Mouse (Mus musculus): ENCODE results near the gene Rnf149. TPM values are rescaled to one million over a fixed set of nuclear protein-coding genes. Genes with fewer than 3 reads are reported as not detected.
A peak's percentile ranks its signal among the peaks of the same experiment; 100 is the strongest.

Rnf149 gene
- polyA plus RNA-seq, 1 experiment from 2014 or later: 22.0 TPM

- H3K4me1 ChIP-seq (replicated peaks): no peaks in the 10 kb centered on the region
- H3K9ac ChIP-seq: no peak overlapping the region
- WGBS: 71% methylated on average over 6 of the region's 6 CpGs
- H3K27ac ChIP-seq (ENCODE audit: poor library complexity, severe bottlenecking): no peak overlapping the region
- H3K9me3 ChIP-seq (replicated peaks): no peaks in the 10 kb centered on the region
- H3K27me3 ChIP-seq (replicated peaks): no peaks in the 10 kb centered on the region
- no peaks in the 10 kb centered on the region for H3K36me3 ChIP-seq
- no peak overlapping the region for H3K4me3 ChIP-seq
- H3K4me2 ChIP-seq: no peak overlapping the region
- no peak for ATAC-seq (ENCODE audit: insufficient number of reproducible peaks, low FRiP score)
These were observed 48.9 kb downstream of the Rnf149 start for GRCm38 (mm10) chr1:39528319-39528718.

GRCm38 (mm10) chr1:39527432-39527831 is 49.8 kb downstream of the Rnf149 start:
- no peaks in the 10 kb centered on the region for H3K27me3 ChIP-seq (replicated peaks)
- no peak overlapping the region for H3K27ac ChIP-seq (ENCODE audit: poor library complexity, severe bottlenecking)
- ATAC-seq (ENCODE audit: insufficient number of reproducible peaks, low FRiP score): no peak
- 10% methylated on average over 7 of the region's 7 CpGs for WGBS
- no peaks in the 10 kb centered on the region for H3K4me1 ChIP-seq (replicated peaks)
- H3K4me3 ChIP-seq: no peak overlapping the region
- H3K4me2 ChIP-seq: no peak overlapping the region
- no peaks in the 10 kb centered on the region for H3K9me3 ChIP-seq (replicated peaks)
- H3K36me3 ChIP-seq: no peaks in the 10 kb centered on the region
- 0 out of 2 replicates have a peak overlapping the region, but pooled peaks have one; percentile 17 for H3K9ac ChIP-seq

- 76% methylated on average over 9 of the region's 9 CpGs for WGBS
These were observed 50.6 kb downstream of the Rnf149 start for GRCm38 (mm10) chr1:39526371-39527167.

GRCm38 (mm10) chr1:39525763-39526162 is 51.4 kb downstream of the Rnf149 start:
- no peak overlapping the region for H3K4me2 ChIP-seq
- H3K36me3 ChIP-seq: no peaks in the 10 kb centered on the region
- WGBS: 70% methylated on average over 7 of the region's 7 CpGs
- no peak overlapping the region for H3K9ac ChIP-seq
- H3K27ac ChIP-seq (ENCODE audit: poor library complexity, severe bottlenecking): no peak overlapping the region
- ATAC-seq (ENCODE audit: insufficient number of reproducible peaks, low FRiP score): no peak
- H3K9me3 ChIP-seq (replicated peaks): no peaks in the 10 kb centered on the region
- H3K4me1 ChIP-seq (replicated peaks): no peaks in the 10 kb centered on the region
- H3K27me3 ChIP-seq (replicated peaks): no peaks in the 10 kb centered on the region
- no peak overlapping the region for H3K4me3 ChIP-seq

More at GRCm38 (mm10) chr1:39526371-39527167, 50.6 kb downstream of the Rnf149 start:
- no peaks in the 10 kb centered on the region for H3K27me3 ChIP-seq (replicated peaks)
- H3K9me3 ChIP-seq (replicated peaks): no peaks in the 10 kb centered on the region
- H3K4me3 ChIP-seq: no peak overlapping the region
- no peak for ATAC-seq (ENCODE audit: insufficient number of reproducible peaks, low FRiP score)
- H3K9ac ChIP-seq: no peak overlapping the region
- H3K36me3 ChIP-seq: no peaks in the 10 kb centered on the region
- H3K4me1 ChIP-seq (replicated peaks): no peaks in the 10 kb centered on the region
- no peak overlapping the region for H3K27ac ChIP-seq (ENCODE audit: poor library complexity, severe bottlenecking)
- H3K4me2 ChIP-seq: no peak overlapping the region

GRCm38 (mm10) chr1:39522519-39522918 is 54.7 kb downstream of the Rnf149 start:
- H3K4me3 ChIP-seq: no peak overlapping the region
- H3K9ac ChIP-seq: no peak overlapping the region
- no peaks in the 10 kb centered on the region for H3K4me1 ChIP-seq (replicated peaks)
- H3K27me3 ChIP-seq (replicated peaks): no peaks in the 10 kb centered on the region
- no peak overlapping the region for H3K27ac ChIP-seq (ENCODE audit: poor library complexity, severe bottlenecking)
- no peak overlapping the region for H3K4me2 ChIP-seq
- WGBS: 24% methylated on average over 5 of the region's 5 CpGs
- ATAC-seq (ENCODE audit: insufficient number of reproducible peaks, low FRiP score): no peak
- peaks cover 7% of the 10 kb centered on the region for H3K9me3 ChIP-seq (replicated peaks)
- no peaks in the 10 kb centered on the region for H3K36me3 ChIP-seq

- Histone ChIP-seq H3K9me3 (replicated peaks) (peaks cover 7% of the 10 kb centered on the region), H3K27me3 (replicated peaks) (no peaks in the 10 kb centered on the region), H3K4me2 (no peak overlapping the region), H3K9ac (no peak overlapping the region), H3K36me3 (no peaks in the 10 kb centered on the region), H3K4me3 (no peak overlapping the region), H3K4me1 (replicated peaks) (no peaks in the 10 kb centered on the region), H3K27ac (ENCODE audit: poor library complexity, severe bottlenecking) (no peak overlapping the region)
- 84% methylated on average over 7 of the region's 7 CpGs for WGBS
- ATAC-seq (ENCODE audit: insufficient number of reproducible peaks, low FRiP score): no peak
These were observed 55.9 kb downstream of the Rnf149 start for GRCm38 (mm10) chr1:39521326-39521725.

- Histone ChIP-seq H3K9me3 (replicated peaks) (peaks cover 7% of the 10 kb centered on the region), H3K27ac (ENCODE audit: poor library complexity, severe bottlenecking) (no peak overlapping the region), H3K27me3 (replicated peaks) (no peaks in the 10 kb centered on the region), H3K4me1 (replicated peaks) (no peaks in the 10 kb centered on the region), H3K9ac (no peak overlapping the region), H3K4me3 (no peak overlapping the region), H3K36me3 (no peaks in the 10 kb centered on the region), H3K4me2 (no peak overlapping the region)
- no peak for ATAC-seq (ENCODE audit: insufficient number of reproducible peaks, low FRiP score)
- 79% methylated on average over 10 of the region's 10 CpGs for WGBS
These were observed 61.8 kb downstream of the Rnf149 start for GRCm38 (mm10) chr1:39515303-39515991.

GRCm38 (mm10) chr1:39512183-39512582 is 65.0 kb downstream of the Rnf149 start:
- no peak for ATAC-seq (ENCODE audit: insufficient number of reproducible peaks, low FRiP score)
- 77% methylated on average over 1 of the region's 1 CpGs for WGBS

GRCm38 (mm10) chr1:39511775-39512174 is 65.4 kb downstream of the Rnf149 start:
- H3K4me3 ChIP-seq: no peak overlapping the region
- peaks cover 10% of the 10 kb centered on the region for H3K4me1 ChIP-seq (replicated peaks)
- no peak overlapping the region for H3K27ac ChIP-seq (ENCODE audit: poor library complexity, severe bottlenecking)
- H3K4me2 ChIP-seq: no peak overlapping the region
- H3K27me3 ChIP-seq (replicated peaks): no peaks in the 10 kb centered on the region
- no peak overlapping the region for H3K9ac ChIP-seq
- ATAC-seq (ENCODE audit: insufficient number of reproducible peaks, low FRiP score): no peak
- H3K36me3 ChIP-seq: no peaks in the 10 kb centered on the region
- WGBS: 75% methylated on average over 8 of the region's 8 CpGs
- no peaks in the 10 kb centered on the region for H3K9me3 ChIP-seq (replicated peaks)

More at GRCm38 (mm10) chr1:39512183-39512582, 65.0 kb downstream of the Rnf149 start:
- no peaks in the 10 kb centered on the region for H3K9me3 ChIP-seq (replicated peaks)
- no peak overlapping the region for H3K4me2 ChIP-seq
- no peak overlapping the region for H3K9ac ChIP-seq
- H3K36me3 ChIP-seq: no peaks in the 10 kb centered on the region
- peaks cover 10% of the 10 kb centered on the region for H3K4me1 ChIP-seq (replicated peaks)
- H3K27ac ChIP-seq (ENCODE audit: poor library complexity, severe bottlenecking): no peak overlapping the region
- H3K4me3 ChIP-seq: no peak overlapping the region
- H3K27me3 ChIP-seq (replicated peaks): no peaks in the 10 kb centered on the region

GRCm38 (mm10) chr1:39505600-39505999 is 71.6 kb downstream of the Rnf149 start:
- H3K4me2 ChIP-seq: no peak overlapping the region
- H3K4me3 ChIP-seq: no peak overlapping the region
- no peaks in the 10 kb centered on the region for H3K36me3 ChIP-seq
- H3K9ac ChIP-seq: no peak overlapping the region
- no peak for ATAC-seq (ENCODE audit: insufficient number of reproducible peaks, low FRiP score)
- no peaks in the 10 kb centered on the region for H3K9me3 ChIP-seq (replicated peaks)
- no peak overlapping the region for H3K27ac ChIP-seq (ENCODE audit: poor library complexity, severe bottlenecking)
- WGBS: 64% methylated on average over 9 of the region's 9 CpGs
- H3K27me3 ChIP-seq (replicated peaks): 0 out of 2 replicates have a peak, but pooled peaks cover under 1% of the 10 kb centered on the region
- peaks cover 10% of the 10 kb centered on the region for H3K4me1 ChIP-seq (replicated peaks)

- no peaks in the 10 kb centered on the region for H3K36me3 ChIP-seq
- no peak overlapping the region for H3K4me2 ChIP-seq
- ATAC-seq (ENCODE audit: insufficient number of reproducible peaks, low FRiP score): no peak
- peaks cover 7% of the 10 kb centered on the region for H3K4me1 ChIP-seq (replicated peaks)
- no peaks in the 10 kb centered on the region for H3K9me3 ChIP-seq (replicated peaks)
- H3K27me3 ChIP-seq (replicated peaks): 0 out of 2 replicates have a peak, but pooled peaks cover 7% of the 10 kb centered on the region
- WGBS: 5% methylated on average over 1 of the region's 1 CpGs
- no peak overlapping the region for H3K27ac ChIP-seq (ENCODE audit: poor library complexity, severe bottlenecking)
- no peak overlapping the region for H3K9ac ChIP-seq
- no peak overlapping the region for H3K4me3 ChIP-seq
These were observed 72.9 kb downstream of the Rnf149 start for GRCm38 (mm10) chr1:39504261-39504660.

Measured in heart, embryonic 12.5 days (tissue).